Mouse (Mus musculus) lung, postnatal 4 days (tissue): ENCODE measurements around the gene Pip4p1.
"Not testable (repeated sequence)": the region's sequence is repeated elsewhere in the genome, so short reads cannot be mapped to it uniquely, and the experiment has no call there.

Experiments used
- DNase-seq, 2 experiments: peaks; one replicate each; pipeline ENCODE4 v3.0.0; 2021

Gene Pip4p1

DNA sequence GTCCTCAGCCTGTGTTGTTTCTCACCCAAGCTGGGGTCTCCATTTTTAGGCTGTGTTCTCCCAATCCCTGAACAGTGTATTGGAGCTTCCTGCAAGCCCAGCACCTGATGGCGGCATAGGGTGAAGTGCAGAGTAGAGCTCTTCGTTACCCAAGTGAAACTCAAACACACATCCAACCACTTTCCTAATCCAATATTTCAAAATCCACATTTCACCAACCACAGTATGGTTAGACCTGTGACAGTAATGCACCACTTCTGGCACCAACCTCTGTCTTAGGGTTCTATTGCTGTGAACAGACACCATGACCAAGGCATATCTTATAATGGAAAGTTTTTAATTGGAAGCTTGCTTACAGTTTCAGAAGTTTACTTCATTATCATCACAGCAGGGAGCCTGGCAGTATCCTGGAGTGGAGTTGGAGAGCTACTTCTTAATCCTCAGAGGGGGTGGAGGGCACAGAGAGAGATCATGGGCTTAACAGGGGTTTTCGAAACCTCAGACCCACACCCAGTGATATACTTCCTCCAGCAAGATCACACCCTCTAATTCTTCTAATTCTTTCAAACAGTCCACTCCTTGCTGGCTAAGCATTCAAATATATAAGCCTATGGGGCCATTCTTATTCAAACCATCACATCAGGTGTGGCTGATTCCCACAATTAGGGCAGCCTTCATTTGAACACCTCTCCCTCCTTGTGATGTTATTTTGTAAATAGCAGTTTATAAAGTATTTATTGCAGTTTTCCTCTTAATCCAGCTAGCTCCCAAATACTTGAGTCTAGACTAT, 7.7 kb upstream of the Pip4p1 start:
- no peak for DNase-seq

- no peak for DNase-seq
Measured at GRCm38 (mm10) chr14:50936649-50937048, 6.0 kb upstream of the Pip4p1 start.

GRCm38 (mm10) chr14:50931493-50932020, 901 bp upstream of the Pip4p1 start:
- DNase-seq = no peak

GRCm38 (mm10) chr14:50930377-50930753, 291 bp downstream of the Pip4p1 start:
- peak in 1 of 2 experiments; percentile 71 for DNase-seq

DNA sequence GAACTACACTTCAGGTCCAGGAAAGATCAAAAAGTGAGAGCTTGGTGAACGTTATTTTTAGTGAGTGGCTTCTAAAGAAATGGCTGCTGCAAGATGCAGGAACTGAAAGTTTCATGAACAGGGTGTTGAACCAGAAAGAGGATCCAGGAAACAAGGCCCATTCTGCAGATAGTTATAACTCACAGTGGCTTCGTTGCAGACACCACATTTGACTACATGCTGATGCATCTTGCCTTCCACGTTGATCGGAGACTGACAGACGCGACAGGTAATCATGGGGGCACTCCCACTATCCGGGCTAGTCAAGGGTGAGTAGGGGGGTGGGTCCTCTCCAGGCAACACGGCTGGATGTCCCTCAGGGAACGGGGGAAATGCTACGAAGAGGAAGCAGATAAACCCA, 705 bp downstream of the Pip4p1 start:
- DNase-seq = peak in 1 of 2 experiments; percentile 18

DNA sequence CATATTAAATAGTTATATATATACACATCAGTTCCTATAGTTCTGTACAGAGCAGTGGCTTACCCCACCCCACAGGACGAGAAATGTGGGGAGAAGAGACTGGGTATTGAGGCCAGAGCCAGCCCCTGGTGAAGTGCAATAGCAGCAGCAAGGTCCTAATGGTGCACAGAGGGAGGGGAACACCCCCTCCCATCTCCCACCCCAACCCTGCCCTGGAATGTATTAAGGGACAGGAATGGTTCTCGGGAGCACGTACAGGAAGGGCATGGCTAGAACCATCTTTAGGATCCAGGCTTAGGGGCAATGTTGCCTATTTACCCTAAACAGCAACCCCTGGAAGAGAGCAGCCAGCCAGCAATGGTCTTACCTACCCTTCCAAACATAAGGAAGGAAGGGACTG, 3.3 kb downstream of the Pip4p1 start:
- DNase-seq = no peak

GRCm38 (mm10) chr14:50925111-50925920, 5.3 kb downstream of the Pip4p1 start:
- peak in 1 of 2 experiments; percentile 28 for DNase-seq

DNA sequence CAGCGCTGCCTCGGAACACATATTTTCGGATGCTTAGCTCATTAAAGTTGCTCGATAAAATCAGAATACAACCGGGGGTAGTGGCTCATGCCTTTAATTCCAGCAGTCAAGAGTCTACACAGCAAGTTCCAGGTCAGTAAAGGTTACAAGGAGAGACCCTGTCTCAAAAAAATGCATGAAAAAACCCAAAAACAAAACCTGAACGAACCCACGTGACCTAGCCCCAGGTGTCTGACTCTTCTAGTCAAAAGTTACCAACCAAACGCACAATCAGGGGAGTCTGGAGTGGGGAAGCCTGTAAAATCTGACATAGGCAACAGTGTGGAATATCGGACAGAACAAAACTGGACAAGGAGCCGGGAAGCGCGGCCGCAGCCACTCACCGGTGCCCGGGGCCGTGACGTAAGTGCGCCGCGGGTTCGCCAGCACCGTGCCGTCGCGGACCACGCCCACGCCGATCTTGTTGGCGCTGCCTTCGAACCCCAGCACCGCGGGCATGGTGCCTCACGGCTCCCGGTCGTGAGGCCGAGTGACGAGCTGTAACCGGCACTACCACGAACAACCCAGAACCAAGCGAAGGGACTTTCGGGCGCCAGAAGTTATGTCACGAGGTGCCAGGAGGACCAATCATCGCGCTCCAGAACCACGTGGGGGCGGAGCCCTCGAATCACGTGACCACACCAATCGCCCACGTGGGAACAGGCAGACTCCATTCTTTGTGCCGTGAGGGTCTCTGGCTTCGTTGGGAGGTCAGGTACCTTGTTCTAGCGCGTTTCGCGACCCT, 6.2 kb downstream of the Pip4p1 start, which contains the start of the genes Osgep and Apex1:
Osgep (minus strand) TSS at position 613 of the 784 bp plus-strand sequence.
Apex1 (plus strand) TSS at position 688 of the 784 bp plus-strand sequence.
- DNase-seq = peak; percentile 97 to 98

GRCm38 (mm10) chr14:50923437-50923836, 7.2 kb downstream of the Pip4p1 start:
- DNase-seq = not testable (repeated sequence)

GRCm38 (mm10) chr14:50911356-50911755, 19.3 kb downstream of the Pip4p1 start:
- DNase-seq = no peak

DNA sequence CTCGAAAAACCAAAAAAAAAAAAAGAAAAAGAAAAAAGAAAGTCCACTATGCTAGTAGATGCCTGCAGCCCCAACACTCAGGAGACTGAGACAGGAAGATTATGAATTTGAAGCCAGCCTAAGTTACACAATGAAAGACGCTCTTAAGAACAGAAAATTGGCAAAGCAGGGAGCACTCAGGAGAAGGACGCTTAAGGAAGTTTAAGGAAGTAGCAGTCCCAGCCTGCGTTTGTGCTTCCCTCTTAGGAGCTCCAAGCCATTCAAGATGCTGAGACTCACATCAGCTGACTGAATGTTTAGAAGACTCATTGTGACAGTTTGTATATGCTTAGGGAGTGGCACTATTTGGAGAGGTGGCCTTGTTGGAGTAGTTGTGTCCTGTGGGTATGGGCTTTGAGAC, 22.5 kb downstream of the Pip4p1 start:
- no peak for DNase-seq

GRCm38 (mm10) chr14:50905327-50905726, 25.3 kb downstream of the Pip4p1 start:
- not testable (repeated sequence) for DNase-seq

DNA sequence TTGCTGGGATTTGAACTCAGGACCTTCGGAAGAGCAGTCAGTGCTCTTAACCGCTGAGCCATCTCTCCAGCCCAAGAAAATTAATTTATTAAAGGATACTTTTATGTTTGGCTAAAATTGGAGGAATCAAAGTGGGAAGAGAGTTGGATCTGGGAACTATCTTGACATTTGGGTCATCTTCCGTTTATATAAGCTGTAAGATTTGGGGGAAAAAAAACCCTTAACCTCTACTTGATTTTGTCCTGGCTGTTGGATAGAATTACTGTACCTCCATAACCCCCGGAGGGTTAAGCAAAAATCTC, 25.9 kb downstream of the Pip4p1 start:
- no peak for DNase-seq

GRCm38 (mm10) chr14:50903973-50904827, 26.5 kb downstream of the Pip4p1 start:
- DNase-seq = peak; percentile 35 to 48

GRCm38 (mm10) chr14:50897992-50898391, 32.7 kb downstream of the Pip4p1 start:
- DNase-seq = not testable (repeated sequence)

DNA sequence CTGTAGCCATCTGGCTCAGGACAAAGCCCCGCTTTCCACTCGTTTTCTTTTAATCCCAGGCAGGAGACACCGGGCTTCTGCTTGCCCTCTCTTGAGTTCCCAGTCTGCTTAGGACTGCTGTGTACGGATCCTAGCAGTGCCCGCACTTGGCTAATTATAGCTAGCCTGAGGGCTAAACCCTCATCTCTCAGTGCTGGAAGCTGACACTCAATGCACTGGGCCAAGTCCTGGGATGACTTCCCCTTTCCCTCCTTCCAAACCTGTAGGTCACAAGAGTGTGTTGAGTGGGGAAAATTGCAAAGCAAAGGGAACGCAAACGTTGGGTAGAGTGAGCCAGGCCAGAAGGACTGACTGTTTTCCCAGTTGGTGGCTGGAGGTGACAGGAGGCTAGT, 33.3 kb downstream of the Pip4p1 start, which contains the start of gene Klhl33:
Klhl33 (minus strand) TSS at position 134 of the 392 bp plus-strand sequence.
- no peak for DNase-seq

DNA sequence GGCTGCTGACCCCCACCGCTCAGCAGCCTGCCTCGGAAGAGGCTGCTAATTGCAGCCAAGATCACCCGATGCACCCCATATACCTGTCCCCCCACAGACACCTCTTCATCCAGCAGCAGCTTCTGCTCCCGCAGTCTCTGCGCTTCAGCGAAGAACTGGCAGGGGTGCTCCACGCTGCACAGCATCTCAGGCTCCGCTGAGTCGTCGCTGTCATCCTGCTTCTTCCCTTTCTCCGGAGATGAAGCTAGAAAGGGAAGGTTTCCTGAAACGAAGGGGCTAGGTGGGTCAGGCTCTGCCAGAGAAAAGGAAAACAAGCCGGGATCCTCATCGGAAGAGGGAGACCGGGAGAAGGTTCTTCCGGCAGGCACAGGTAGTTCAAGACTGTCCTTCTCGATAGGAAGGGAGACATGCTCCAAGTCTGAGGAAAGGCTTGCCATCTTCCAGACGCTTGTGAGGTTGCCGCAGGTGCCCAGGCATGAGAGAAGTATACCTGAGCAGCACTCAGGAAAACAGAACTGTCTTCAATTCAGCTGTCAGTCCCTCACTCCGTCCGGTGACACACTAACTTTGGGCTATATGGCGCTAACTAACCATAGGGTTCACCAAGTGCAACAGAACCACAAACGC, 33.8 kb downstream of the Pip4p1 start:
- DNase-seq = peak in 1 of 2 experiments; percentile 12

DNA sequence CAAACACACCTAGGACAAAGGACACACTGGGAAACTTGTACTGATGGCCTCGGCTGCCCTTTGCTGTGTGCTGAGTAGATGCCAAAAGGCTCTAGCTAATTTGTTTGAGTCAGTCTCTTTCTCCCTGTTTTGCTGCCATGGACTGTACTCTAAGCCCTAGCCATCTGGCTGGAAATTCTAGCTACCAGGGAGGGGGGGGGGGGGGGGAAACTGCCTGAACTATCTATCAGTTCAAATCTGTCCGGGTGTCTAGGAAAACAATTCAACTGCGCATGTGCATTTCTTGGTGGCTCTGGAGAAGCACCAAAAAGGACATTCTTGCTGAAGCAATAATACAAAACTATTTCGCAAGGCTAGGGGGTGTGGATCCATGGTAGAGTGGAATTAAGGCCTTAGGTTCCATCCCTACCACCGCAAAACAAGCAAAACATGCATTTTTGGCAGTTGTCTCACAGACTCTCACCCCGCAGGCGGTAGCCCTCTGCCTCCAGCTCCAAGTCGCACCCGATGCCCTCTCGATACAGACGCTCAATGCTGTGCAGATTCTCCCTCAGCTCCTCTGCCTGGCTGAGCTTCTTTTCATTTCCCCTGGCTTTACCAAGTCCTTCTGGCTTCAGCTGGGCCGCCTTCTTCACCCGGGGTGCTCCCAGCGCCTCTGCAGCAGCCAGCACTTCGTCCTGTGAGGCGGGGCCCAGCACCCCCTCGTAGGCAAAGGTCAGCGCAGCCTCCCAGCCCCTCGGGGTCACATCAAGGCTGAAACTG, 34.5 kb downstream of the Pip4p1 start:
- DNase-seq = peak; percentile 49 to 51

DNA sequence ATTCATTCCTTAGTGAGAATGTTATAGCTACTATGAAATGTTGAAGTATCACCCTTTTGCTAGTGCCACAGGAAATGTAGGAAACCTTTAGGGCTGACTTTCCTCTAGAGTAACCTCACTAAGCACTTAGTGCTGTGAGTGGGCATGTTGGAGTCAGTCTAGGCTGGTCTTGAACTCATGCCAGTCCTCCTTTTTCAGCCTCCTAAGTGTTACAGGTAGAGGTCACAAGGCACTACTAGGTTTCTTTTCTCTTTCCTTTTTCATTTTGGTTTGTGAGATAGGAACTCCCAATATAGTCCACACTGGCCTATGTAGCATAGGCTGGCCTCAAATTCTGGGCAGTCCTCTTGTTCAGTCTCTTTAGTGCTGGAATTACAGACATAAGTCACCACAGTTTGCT, 35.2 kb downstream of the Pip4p1 start:
- DNase-seq = no peak
